Mouse (Mus musculus) erythroblast, embryonic 14.5 days (primary cell): ENCODE results near the gene Susd3. TPM values are rescaled to one million over a fixed set of nuclear protein-coding genes. Genes with fewer than 3 reads are reported as not detected.

ENCODE experiments used
- H3K27me3 ChIP-seq: 2 replicates; pipeline ENCODE4 v1.6.1; 2012; ENCODE audit warnings: inconsistent platforms; ENCODE audit not compliant: control insufficient read depth
- H3K36me3 ChIP-seq: 2 replicates; pipeline ENCODE4 v1.6.1; 2012; ENCODE audit warnings: mild to moderate bottlenecking, inconsistent platforms; ENCODE audit not compliant: control insufficient read depth
- H3K4me1 ChIP-seq: 2 replicates; pipeline ENCODE4 v1.6.1; 2012; ENCODE audit warnings: inconsistent platforms; ENCODE audit not compliant: control insufficient read depth
- H3K4me3 ChIP-seq: replicated peaks from 2 replicates; pipeline ENCODE3; 2012; ENCODE audit warnings: moderate library complexity, mild to moderate bottlenecking, inconsistent platforms
- H3K9me3 ChIP-seq: 2 replicates; pipeline ENCODE4 v1.6.1; 2012; ENCODE audit warnings: low read length, inconsistent platforms, mixed read lengths; ENCODE audit not compliant: control insufficient read depth
- GATA1 ChIP-seq: IDR thresholded peaks from 2 replicates; pipeline ENCODE4 v1.6.1; 2012; ENCODE audit warnings: low read length, inconsistent platforms, mixed read lengths
- TAL1 ChIP-seq: IDR thresholded peaks from 3 replicates; pipeline ENCODE4 v1.6.1; 2012; ENCODE audit warnings: low read length, inconsistent platforms, mixed read lengths
- polyA plus RNA-seq: library from polyadenylated mRNA; stranded (reverse); fragments of >175 nt; gene quantifications from 2 replicates; pipeline ENCODE4 v1.2.3, GENCODE M21; 2012

Gene Susd3
- polyA plus RNA-seq, 1 experiment: 0.05 TPM

DNA sequence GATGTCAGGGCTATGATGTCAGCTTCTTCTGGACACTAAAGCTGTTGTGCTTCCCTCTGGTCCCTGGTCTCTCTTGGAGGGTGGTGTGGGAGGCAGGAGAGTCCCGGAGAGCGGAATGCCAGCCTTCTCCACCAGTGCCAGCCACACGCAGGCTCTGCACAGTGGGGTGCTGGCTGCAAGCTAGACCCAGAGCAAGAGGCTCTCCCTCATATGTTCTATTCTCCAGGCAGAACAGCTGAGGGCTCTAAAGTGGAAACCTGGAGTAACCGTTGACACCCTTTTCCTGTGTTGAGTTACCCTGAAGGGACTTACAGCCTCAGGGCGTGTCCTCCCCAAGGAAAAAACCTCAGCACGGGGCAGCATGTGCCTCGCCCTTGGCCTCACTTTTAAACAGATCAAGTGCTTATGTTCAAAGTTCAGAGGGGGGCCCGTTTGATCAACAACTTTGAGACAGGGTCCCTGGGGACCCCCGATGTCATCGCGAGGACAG lies 61.7 kb downstream of the Susd3 start:
- Histone ChIP-seq H3K36me3 (no peaks in the 10 kb centered on the region), H3K4me3 (peak overlapping the region; percentile 71), H3K9me3 (no peaks in the 10 kb centered on the region), H3K27me3 (no peaks in the 10 kb centered on the region), H3K4me1 (peaks cover 40% of the 10 kb centered on the region)
- no peak for TF ChIP-seq TAL1

DNA sequence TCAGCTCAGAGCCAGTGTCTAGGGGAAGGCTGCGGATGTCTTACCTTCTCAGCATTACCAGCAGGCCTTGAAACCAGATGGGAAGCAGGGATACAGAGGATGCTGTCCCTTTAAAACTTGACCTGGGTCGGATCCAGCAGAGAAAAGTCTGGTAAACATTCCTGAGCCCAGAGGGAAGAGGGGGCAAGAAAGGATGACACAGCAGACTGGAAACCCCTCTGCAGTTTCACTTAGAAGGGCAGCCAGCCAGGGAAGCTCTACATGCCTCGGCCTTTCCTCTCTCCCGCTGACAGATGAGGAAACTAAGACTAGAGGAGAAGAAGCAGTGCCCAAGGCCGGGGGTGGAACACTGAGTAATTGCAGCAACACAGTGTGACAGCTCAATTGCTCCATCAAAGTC lies 64.9 kb downstream of the Susd3 start:
- peaks cover 22% of the 10 kb centered on the region for H3K4me1 ChIP-seq
- no peak overlapping the region for H3K4me3 ChIP-seq
- H3K9me3 ChIP-seq: no peaks in the 10 kb centered on the region

DNA sequence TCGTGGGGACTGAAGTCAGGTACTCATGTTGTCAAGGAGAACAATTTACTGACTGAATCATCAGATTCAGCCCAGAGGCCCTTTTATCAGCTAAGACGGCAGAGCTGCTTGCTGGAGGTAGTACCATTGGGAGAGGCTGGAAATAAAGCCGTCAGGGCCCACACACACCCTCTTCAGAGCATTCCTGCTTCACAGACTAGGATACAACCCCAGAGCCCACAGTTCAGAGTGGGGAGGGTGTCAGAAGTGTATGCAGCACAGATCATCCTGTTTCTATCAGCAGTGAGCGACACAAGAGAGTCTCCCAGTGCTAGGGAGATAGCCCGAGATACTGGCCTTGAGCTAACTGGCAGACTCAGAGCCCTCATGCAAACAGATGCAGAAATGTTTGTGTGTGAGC lies 65.3 kb downstream of the Susd3 start:
- Histone ChIP-seq H3K4me3 (no peak overlapping the region), H3K9me3 (no peaks in the 10 kb centered on the region), H3K4me1 (peaks cover 17% of the 10 kb centered on the region), H3K27me3 (no peaks in the 10 kb centered on the region), H3K36me3 (no peaks in the 10 kb centered on the region)
- TF ChIP-seq TAL1: no peak
- no peak for TF ChIP-seq GATA1

More for the DNA sequence above, 64.9 kb downstream of the Susd3 start:
- no peaks in the 10 kb centered on the region for H3K36me3 ChIP-seq
- TF ChIP-seq GATA1: no peak
- TF ChIP-seq TAL1: no peak
- no peaks in the 10 kb centered on the region for H3K27me3 ChIP-seq

DNA sequence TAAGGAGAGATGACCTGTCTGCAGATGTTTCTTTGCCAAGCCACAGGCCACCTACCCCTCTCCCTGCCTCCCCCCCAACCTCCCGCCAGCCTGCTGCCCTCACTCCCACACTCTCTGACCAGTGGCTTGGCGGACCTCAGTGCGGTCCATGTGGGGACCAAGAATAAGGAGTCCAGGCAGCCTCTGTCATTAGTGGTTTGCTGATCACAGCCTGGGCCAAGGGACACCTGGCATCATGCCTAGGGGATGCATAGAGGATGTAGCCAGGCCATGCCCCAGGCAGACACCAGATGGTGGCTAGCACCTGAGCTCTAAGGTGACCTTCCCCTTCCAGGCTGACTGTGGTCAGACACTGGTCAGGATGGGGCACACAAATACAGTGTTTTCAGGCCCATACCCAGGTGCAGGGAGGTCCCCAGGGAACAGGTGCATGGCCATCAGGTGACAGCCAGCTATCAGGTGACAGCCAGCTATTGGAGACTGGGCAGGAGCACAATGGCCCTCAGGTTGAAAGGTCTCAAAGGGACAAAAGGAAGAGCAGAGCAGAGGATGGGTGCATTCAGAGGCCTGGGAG lies 67.0 kb downstream of the Susd3 start:
- no peaks in the 10 kb centered on the region for H3K36me3 ChIP-seq
- no peaks in the 10 kb centered on the region for H3K27me3 ChIP-seq
- TF ChIP-seq GATA1: no peak
- no peak for TF ChIP-seq TAL1
- H3K4me1 ChIP-seq: peaks cover 1% of the 10 kb centered on the region
- H3K9me3 ChIP-seq: no peaks in the 10 kb centered on the region
- H3K4me3 ChIP-seq: no peak overlapping the region

DNA sequence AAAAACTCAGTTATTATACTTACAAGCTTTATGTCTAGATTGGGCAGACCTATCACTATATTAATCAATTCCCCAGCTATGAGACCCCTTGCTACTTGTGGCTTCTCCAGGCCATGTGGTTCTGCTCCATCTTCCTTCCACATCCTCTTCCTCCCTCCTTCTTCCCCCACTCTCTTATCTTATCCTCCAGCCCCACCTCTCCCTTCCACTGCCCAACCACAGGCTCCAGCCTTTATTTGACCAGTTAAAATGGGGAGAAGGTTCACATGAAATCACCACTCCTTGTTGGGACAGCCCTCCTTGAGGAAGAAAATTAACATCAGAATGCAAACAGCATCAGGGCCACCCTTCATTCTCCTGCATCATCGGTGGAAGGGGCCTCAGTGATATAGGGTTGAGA lies 67.8 kb downstream of the Susd3 start:
- H3K27me3 ChIP-seq: no peaks in the 10 kb centered on the region
- no peak overlapping the region for H3K4me3 ChIP-seq
- no peaks in the 10 kb centered on the region for H3K36me3 ChIP-seq

More for the DNA sequence above, 67.8 kb downstream of the Susd3 start:
- TF ChIP-seq GATA1 (no peak), TAL1 (no peak)
- Histone ChIP-seq H3K9me3 (no peaks in the 10 kb centered on the region), H3K4me1 (no peaks in the 10 kb centered on the region)

Other genes with a start within 250 kb of the Susd3 start
- gene Wnk2, start 100.7 kb downstream of the Susd3 start, polyA plus RNA-seq: not detected in 2 replicates
- 1.8 and 1.9 TPM in 2 replicates for gene Ninj1, start 61.2 kb downstream of the Susd3 start, polyA plus RNA-seq
- 0.32 and 0.67 TPM in 2 replicates for gene Card19, start 32.7 kb downstream of the Susd3 start, polyA plus RNA-seq
- 0.02 TPM in 1 of 2 replicates, not detected in the other for gene Fgd3, start 71.6 kb upstream of the Susd3 start, polyA plus RNA-seq
- 0.91 and 1.3 TPM in 2 replicates for gene Bicd2, start 92.9 kb upstream of the Susd3 start, polyA plus RNA-seq
- gene Ippk, start 172.5 kb upstream of the Susd3 start, polyA plus RNA-seq: 0.01 and 0.08 TPM in 2 replicates
- 0.02 TPM in 2 replicates for gene Tes3-ps, start 244.6 kb upstream of the Susd3 start, polyA plus RNA-seq